Mouse (Mus musculus): Measurements from ENCODE around the gene Snrpa1. TPM values are rescaled to one million over a fixed set of nuclear protein-coding genes. Genes with fewer than 3 reads are reported as not detected.

Gene Snrpa1
- polyA plus RNA-seq, 1 experiment from 2014 or later: 140 TPM

DNA sequence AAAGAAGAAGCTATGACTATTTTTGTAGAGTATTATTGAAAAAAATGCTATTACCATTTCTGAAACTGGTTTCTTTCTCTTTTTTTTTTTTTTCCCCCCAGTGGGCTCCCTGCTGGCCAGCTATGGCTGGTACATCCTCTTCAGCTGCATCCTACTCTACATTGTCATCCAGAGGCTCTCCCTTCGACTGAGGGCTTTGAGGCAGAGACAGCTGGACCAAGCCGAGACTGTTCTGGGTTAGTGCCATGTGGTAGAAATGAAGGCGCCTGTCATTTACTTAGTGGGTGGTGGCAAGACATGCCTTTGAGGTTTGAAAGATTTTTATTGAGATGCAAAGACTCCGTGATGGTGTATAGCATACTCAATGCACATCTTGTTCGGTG lies 21.4 kb downstream of the Snrpa1 start:
- H3K4me2 ChIP-seq: peak overlapping the region; percentile 86
- H3K9me3 ChIP-seq (replicated peaks): no peaks in the 10 kb centered on the region
- peak overlapping the region; percentile 74 for H3K9ac ChIP-seq
- ATAC-seq (ENCODE audit: low read depth) (no peak), DNase-seq (no peak)
- H3K4me3 ChIP-seq (replicated peaks): peak overlapping the region; percentile 73
- peaks cover 35% of the 10 kb centered on the region for H3K4me1 ChIP-seq (replicated peaks)
- 0 out of 2 replicates have a peak overlapping the region, but pooled peaks have one; percentile 62 for H3K27ac ChIP-seq
- peaks cover 48% of the 10 kb centered on the region for H3K36me3 ChIP-seq
- 39% methylated on average over 5 of the region's 5 CpGs for WGBS (ENCODE audit: insufficient replicate concordance)
- no peaks in the 10 kb centered on the region for H3K27me3 ChIP-seq

DNA sequence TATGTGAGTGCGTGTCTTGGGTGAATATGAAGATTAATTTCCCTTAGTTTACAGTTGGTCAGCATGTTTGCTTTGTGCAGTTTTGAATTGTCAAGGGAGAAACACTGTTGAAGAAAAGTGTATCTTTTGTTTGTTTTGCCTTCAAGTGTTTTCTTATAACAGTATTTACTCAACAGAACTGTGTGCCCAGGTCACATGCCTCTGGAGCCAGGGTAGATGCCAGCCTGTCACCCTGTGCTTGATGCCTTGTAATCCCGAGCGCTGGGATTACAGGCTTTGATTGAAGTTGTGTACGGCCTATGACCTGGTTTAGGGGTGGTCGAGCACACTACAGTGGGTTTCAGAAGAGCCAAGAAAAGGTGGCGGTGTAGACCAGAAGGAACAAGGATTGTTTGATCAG lies 25.0 kb downstream of the Snrpa1 start:
- no peaks in the 10 kb centered on the region for H3K27me3 ChIP-seq
- DNase-seq (no peak), ATAC-seq (ENCODE audit: low read depth) (no peak)
- H3K9ac ChIP-seq: no peak overlapping the region
- H3K36me3 ChIP-seq: peaks cover 64% of the 10 kb centered on the region
- WGBS (ENCODE audit: insufficient replicate concordance): 81% methylated on average over 6 of the region's 6 CpGs
- H3K9me3 ChIP-seq (replicated peaks): no peaks in the 10 kb centered on the region
- H3K4me1 ChIP-seq (replicated peaks): peaks cover 23% of the 10 kb centered on the region
- no peak overlapping the region for H3K4me2 ChIP-seq
- H3K27ac ChIP-seq: no peak overlapping the region
- no peak overlapping the region for H3K4me3 ChIP-seq (replicated peaks)

DNA sequence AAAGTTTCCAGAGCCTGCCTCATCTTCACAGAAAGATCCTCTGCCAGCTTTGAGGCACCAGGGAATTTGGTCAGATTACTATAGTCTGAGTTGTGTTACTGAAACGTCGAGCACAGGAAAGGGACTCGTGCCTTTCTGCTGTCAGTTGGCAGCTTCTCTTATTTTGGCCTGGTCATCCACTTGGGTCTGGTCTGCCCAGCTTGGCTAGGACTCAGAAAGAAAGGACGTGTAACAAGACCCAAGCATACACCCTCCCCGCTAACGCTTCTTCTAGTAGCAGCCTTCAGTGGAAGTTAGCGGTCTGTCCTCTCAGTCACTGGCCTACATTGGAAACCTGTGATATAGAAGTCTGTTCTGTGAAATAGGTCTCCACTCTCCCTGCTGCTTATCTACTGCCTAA lies 25.7 kb downstream of the Snrpa1 start:
- DNase-seq: no peak
- WGBS (ENCODE audit: insufficient replicate concordance): 76% methylated on average over 7 of the region's 7 CpGs
- Histone ChIP-seq H3K9me3 (replicated peaks) (no peaks in the 10 kb centered on the region), H3K36me3 (peaks cover 71% of the 10 kb centered on the region), H3K4me3 (replicated peaks) (no peak overlapping the region), H3K27me3 (no peaks in the 10 kb centered on the region), H3K27ac (no peak overlapping the region), H3K4me2 (no peak overlapping the region), H3K9ac (no peak overlapping the region), H3K4me1 (replicated peaks) (peaks cover 20% of the 10 kb centered on the region)
- ATAC-seq (ENCODE audit: low read depth): no peak

DNA sequence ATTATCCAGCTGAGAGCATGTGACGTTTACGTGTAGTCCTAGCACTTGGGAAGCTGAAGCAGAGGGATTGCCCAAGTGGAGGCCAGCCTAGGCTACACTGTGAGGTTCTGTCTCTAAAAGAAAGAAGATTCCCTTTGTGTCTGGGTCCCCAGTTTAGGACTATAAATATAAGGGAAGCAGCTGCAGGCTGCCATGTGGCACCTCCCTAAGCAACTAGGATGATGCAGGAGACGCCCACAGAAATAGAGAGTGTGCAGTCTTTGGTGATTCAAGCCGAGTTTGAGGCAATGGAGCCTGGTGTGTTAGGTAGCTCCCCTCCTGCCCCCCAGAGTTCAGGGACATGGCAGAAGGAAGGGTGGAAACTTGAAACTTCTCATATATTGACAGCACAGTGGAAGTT lies 28.8 kb downstream of the Snrpa1 start:
- H3K9me3 ChIP-seq (replicated peaks): no peaks in the 10 kb centered on the region
- H3K27me3 ChIP-seq: no peaks in the 10 kb centered on the region
- H3K36me3 ChIP-seq: peaks cover 82% of the 10 kb centered on the region
- DNase-seq (no peak), ATAC-seq (ENCODE audit: low read depth) (no peak)
- H3K4me3 ChIP-seq (replicated peaks): no peak overlapping the region
- no peak overlapping the region for H3K27ac ChIP-seq
- no peak overlapping the region for H3K9ac ChIP-seq
- H3K4me2 ChIP-seq: no peak overlapping the region
- WGBS (ENCODE audit: insufficient replicate concordance): 77% methylated on average over 4 of the region's 4 CpGs
- no peaks in the 10 kb centered on the region for H3K4me1 ChIP-seq (replicated peaks)

GRCm38 (mm10) chr7:66088077-66088476 lies 29.3 kb downstream of the Snrpa1 start:
- Histone ChIP-seq H3K4me1 (replicated peaks) (no peaks in the 10 kb centered on the region), H3K4me2 (no peak overlapping the region), H3K27me3 (no peaks in the 10 kb centered on the region), H3K36me3 (peaks cover 78% of the 10 kb centered on the region), H3K4me3 (replicated peaks) (no peak overlapping the region), H3K9me3 (replicated peaks) (no peaks in the 10 kb centered on the region), H3K9ac (no peak overlapping the region), H3K27ac (no peak overlapping the region)
- ATAC-seq (ENCODE audit: low read depth) (no peak), DNase-seq (no peak)
- 67% methylated on average over 2 of the region's 2 CpGs for WGBS (ENCODE audit: insufficient replicate concordance)

GRCm38 (mm10) chr7:66090676-66091190 lies 31.9 kb downstream of the Snrpa1 start:
- H3K27ac ChIP-seq: no peak overlapping the region
- H3K9ac ChIP-seq: no peak overlapping the region
- ATAC-seq (ENCODE audit: low read depth): no peak
- DNase-seq: no peak
- no peaks in the 10 kb centered on the region for H3K4me1 ChIP-seq (replicated peaks)
- WGBS (ENCODE audit: insufficient replicate concordance): 83% methylated on average over 11 of the region's 11 CpGs
- no peak overlapping the region for H3K4me2 ChIP-seq
- peaks cover 55% of the 10 kb centered on the region for H3K36me3 ChIP-seq
- H3K9me3 ChIP-seq (replicated peaks): no peaks in the 10 kb centered on the region
- H3K4me3 ChIP-seq (replicated peaks): no peak overlapping the region
- no peaks in the 10 kb centered on the region for H3K27me3 ChIP-seq

GRCm38 (mm10) chr7:66091553-66091952 lies 32.8 kb downstream of the Snrpa1 start:
- Histone ChIP-seq H3K4me1 (replicated peaks) (no peaks in the 10 kb centered on the region), H3K9ac (no peak overlapping the region), H3K27ac (no peak overlapping the region), H3K27me3 (no peaks in the 10 kb centered on the region), H3K9me3 (replicated peaks) (no peaks in the 10 kb centered on the region), H3K4me3 (replicated peaks) (no peak overlapping the region), H3K4me2 (no peak overlapping the region), H3K36me3 (peaks cover 47% of the 10 kb centered on the region)
- WGBS (ENCODE audit: insufficient replicate concordance): 74% methylated on average over 7 of the region's 7 CpGs
- ATAC-seq (ENCODE audit: low read depth): no peak
- no peak for DNase-seq

GRCm38 (mm10) chr7:66092656-66093055 lies 33.9 kb downstream of the Snrpa1 start:
- DNase-seq (no peak), ATAC-seq (ENCODE audit: low read depth) (no peak)
- H3K4me2 ChIP-seq: no peak overlapping the region
- H3K4me1 ChIP-seq (replicated peaks): no peaks in the 10 kb centered on the region
- no peak overlapping the region for H3K4me3 ChIP-seq (replicated peaks)
- no peak overlapping the region for H3K9ac ChIP-seq
- no peak overlapping the region for H3K27ac ChIP-seq
- 77% methylated on average over 8 of the region's 8 CpGs for WGBS (ENCODE audit: insufficient replicate concordance)
- H3K36me3 ChIP-seq: peaks cover 36% of the 10 kb centered on the region
- no peaks in the 10 kb centered on the region for H3K27me3 ChIP-seq
- no peaks in the 10 kb centered on the region for H3K9me3 ChIP-seq (replicated peaks)

DNA sequence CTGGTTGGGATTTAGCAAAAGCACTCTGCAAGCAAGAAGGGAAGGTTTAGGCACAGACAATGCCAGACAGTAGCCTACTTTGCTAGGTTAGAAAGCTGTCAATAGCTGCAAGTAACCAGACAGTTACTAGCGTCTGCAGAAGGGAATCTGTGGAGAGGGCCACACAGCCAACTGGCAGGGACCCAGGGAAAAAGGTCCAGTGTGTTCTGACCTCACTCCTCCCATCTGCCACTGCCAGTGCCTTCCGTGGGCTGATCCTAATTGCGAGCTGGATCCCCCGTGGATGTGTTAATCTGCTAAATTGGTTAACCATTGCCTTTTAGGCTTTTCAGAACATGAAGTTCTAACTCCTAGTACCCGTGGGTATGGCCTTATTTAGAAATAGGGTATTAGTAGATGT lies 35.3 kb downstream of the Snrpa1 start:
- DNase-seq (no peak), ATAC-seq (ENCODE audit: low read depth) (no peak)
- Histone ChIP-seq H3K27ac (no peak overlapping the region), H3K4me1 (replicated peaks) (no peaks in the 10 kb centered on the region), H3K27me3 (no peaks in the 10 kb centered on the region), H3K4me2 (no peak overlapping the region), H3K4me3 (replicated peaks) (no peak overlapping the region), H3K9ac (no peak overlapping the region), H3K9me3 (replicated peaks) (no peaks in the 10 kb centered on the region), H3K36me3 (peaks cover 22% of the 10 kb centered on the region)
- WGBS (ENCODE audit: insufficient replicate concordance): 61% methylated on average over 5 of the region's 5 CpGs

DNA sequence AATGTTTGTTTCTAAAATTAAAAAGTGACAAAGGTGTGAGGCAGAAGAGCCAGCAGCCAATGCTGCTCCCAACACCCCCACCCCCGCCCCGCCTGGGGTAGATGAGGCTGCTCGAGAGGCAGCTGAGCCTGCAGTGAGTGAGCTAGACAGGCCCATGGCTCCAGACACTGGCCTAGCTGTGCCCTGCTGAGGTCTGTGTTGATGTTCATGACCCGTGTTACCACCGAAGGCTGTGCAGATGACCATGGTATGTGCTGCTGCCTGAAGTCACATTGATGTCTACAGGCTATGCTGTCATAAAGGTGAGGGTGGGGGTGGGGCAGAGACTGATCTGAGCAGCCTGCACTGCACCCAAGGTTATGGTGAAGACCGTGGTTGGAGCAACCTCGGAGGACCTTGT lies 40.0 kb downstream of the Snrpa1 start:
- no peak overlapping the region for H3K4me2 ChIP-seq
- H3K4me1 ChIP-seq (replicated peaks): no peaks in the 10 kb centered on the region
- DNase-seq (no peak), ATAC-seq (ENCODE audit: low read depth) (no peak)
- no peak overlapping the region for H3K4me3 ChIP-seq (replicated peaks)
- WGBS (ENCODE audit: insufficient replicate concordance): 72% methylated on average over 7 of the region's 7 CpGs
- H3K9ac ChIP-seq: no peak overlapping the region
- H3K36me3 ChIP-seq: no peaks in the 10 kb centered on the region
- H3K27me3 ChIP-seq: peaks cover 9% of the 10 kb centered on the region
- no peak overlapping the region for H3K27ac ChIP-seq
- no peaks in the 10 kb centered on the region for H3K9me3 ChIP-seq (replicated peaks)

DNA sequence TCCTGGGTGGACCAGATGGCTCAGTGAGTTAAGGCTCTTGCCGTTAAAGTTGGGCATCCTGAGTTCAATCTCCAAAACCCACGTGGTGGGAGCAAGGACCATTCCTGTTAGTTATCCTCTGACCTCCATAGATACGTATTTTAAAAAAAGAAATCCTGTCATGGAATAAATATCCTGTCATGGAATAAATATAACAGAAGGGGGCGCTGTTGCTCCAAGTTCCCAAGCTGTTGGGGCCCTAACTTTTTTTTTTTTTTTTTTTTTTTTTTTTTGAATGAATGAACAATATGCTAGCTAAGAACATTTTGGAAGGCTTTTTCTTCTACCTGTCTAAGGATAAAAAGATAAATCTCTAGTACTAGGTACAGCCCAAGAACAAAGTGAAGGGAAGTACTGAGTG lies 43.1 kb downstream of the Snrpa1 start:
- ATAC-seq (ENCODE audit: low read depth): no peak
- no peak for DNase-seq
- WGBS (ENCODE audit: insufficient replicate concordance): 5% methylated on average over 4 of the region's 4 CpGs

DNA sequence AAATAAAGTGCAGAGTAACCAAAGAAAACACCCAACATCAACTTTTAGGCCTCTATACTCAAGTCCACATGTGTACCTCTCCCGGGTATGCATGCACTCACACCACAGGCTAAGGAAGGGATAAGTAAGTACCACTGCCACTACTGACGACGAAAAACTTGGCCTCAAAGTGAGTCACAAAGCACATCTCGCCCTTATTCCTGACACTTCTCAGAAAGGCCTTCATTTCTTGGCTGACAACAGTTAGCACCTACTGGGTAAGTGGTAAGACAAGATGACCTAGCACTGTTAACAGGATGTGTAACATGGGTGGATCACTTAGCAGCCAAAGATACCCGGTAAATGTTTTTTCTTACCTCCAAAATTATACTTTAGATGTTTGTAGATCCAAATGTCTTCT lies 45.7 kb downstream of the Snrpa1 start:
- H3K4me1 ChIP-seq (replicated peaks): peaks cover 12% of the 10 kb centered on the region

More for the DNA sequence above, 43.1 kb downstream of the Snrpa1 start:
- H3K27ac ChIP-seq: no peak overlapping the region
- no peaks in the 10 kb centered on the region for H3K36me3 ChIP-seq
- H3K9me3 ChIP-seq (replicated peaks): no peaks in the 10 kb centered on the region
- no peaks in the 10 kb centered on the region for H3K4me1 ChIP-seq (replicated peaks)
- H3K4me2 ChIP-seq: no peak overlapping the region
- no peak overlapping the region for H3K9ac ChIP-seq
- H3K27me3 ChIP-seq: peaks cover 9% of the 10 kb centered on the region
- no peak overlapping the region for H3K4me3 ChIP-seq (replicated peaks)

More for the DNA sequence above, 45.7 kb downstream of the Snrpa1 start:
- Histone ChIP-seq H3K4me2 (no peak overlapping the region), H3K36me3 (no peaks in the 10 kb centered on the region), H3K27me3 (peaks cover 15% of the 10 kb centered on the region), H3K9ac (no peak overlapping the region), H3K27ac (no peak overlapping the region), H3K9me3 (replicated peaks) (no peaks in the 10 kb centered on the region), H3K4me3 (replicated peaks) (no peak overlapping the region)
- WGBS (ENCODE audit: insufficient replicate concordance): 77% methylated on average over 5 of the region's 5 CpGs
- no peak for ATAC-seq (ENCODE audit: low read depth)
- DNase-seq: no peak

Data from liver, embryonic 13.5 days (tissue).